Mouse (Mus musculus): ENCODE results near the gene Hoxd10. TPM values are rescaled to one million over a fixed set of nuclear protein-coding genes. Genes with fewer than 3 reads are reported as not detected.

Hoxd10 gene
- total and polyA plus RNA-seq, 3 experiments: not detected

DNA sequence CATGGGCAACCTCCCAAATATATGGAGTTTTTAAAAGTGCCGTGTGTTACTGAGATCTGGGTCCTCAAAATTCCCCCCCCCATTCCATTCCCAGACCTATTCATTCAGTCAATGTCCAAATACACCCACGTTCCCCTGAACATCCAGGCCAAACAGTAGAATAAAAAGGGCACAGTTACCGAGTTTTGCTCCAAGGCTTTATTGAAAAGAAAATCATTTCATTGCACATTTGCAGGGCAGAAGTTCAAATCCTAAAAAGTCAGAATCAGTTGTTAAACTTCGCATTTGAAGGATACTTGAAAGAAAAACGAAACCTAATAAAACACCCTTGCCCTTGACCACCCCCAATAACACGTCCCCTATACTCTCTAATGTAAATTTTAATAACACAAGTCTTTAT is 11.1 kb downstream of the Hoxd10 start:
- Histone ChIP-seq H3K27me3 (replicated peaks) (peaks cover 6% of the 10 kb centered on the region), H3K4me3 (replicated peaks in 1 of 3; ENCODE audit: low read depth in 2 of 3, low read length in 2 of 3, poor library complexity in 1 of 3) (no peak overlapping the region)
- TF ChIP-seq MAFK (IDR thresholded peaks at IDR 0.05; ENCODE audit: insufficient replicate concordance, low read length): no peak
- no peak for TF ChIP-seq UBTF (IDR thresholded peaks at IDR 0.05; ENCODE audit: low read depth, low read length)
- TF ChIP-seq ZKSCAN1 (IDR thresholded peaks at IDR 0.05; ENCODE audit: borderline replicate concordance, low read depth, low read length): no peak
- no peak for TF ChIP-seq SIN3A (IDR thresholded peaks at IDR 0.05; ENCODE audit: low read length)
- no peak for TF ChIP-seq CTCF (conservative IDR thresholded peaks at IDR 0.05 in 1 of 2, IDR thresholded peaks at IDR 0.05 in 1 of 2; ENCODE audit: low read depth in 2 of 2, low read length in 2 of 2)
- TF ChIP-seq ZNF384 (IDR thresholded peaks at IDR 0.05; ENCODE audit: low read depth, low read length): no peak
- TF ChIP-seq ZMIZ1 (IDR thresholded peaks at IDR 0.05; ENCODE audit: low read depth, low read length): no peak
- no peak for TF ChIP-seq JUND (conservative IDR thresholded peaks at IDR 0.05; ENCODE audit: low read depth, low read length)
- TF ChIP-seq BHLHE40 (IDR thresholded peaks at IDR 0.05; ENCODE audit: low read depth, low read length): no peak
- no peak for TF ChIP-seq E2F4 (IDR thresholded peaks at IDR 0.05; ENCODE audit: insufficient replicate concordance, low read depth, low read length)
- no peak for TF ChIP-seq TBP (conservative IDR thresholded peaks at IDR 0.05; ENCODE audit: low read depth, low read length)

GRCm38 (mm10) chr2:74703317-74703716 is 11.6 kb downstream of the Hoxd10 start:
- dilution Hi-C loops (cut with MboI; ENCODE audit: extremely low pct_ligation_motif_present, extremely low pct_unique_long_range_greater_than_20kb, low sequenced_read_pairs): no loop called here
- no peaks in the 10 kb centered on the region for H3K36me3 ChIP-seq (replicated peaks in 1 of 2; ENCODE audit: control insufficient read depth in 1 of 2, insufficient read depth in 1 of 2, low read length in 1 of 2)
- H3K79me2 ChIP-seq (replicated peaks; ENCODE audit: control insufficient read depth, extremely low read depth, insufficient read depth, poor library complexity, severe bottlenecking): no peaks in the 10 kb centered on the region
- peaks cover 6% of the 10 kb centered on the region for H3K27me3 ChIP-seq (replicated peaks)
- DNase-seq (ENCODE audit: extremely low read depth): no peak
- no peak overlapping the region for H3K4me3 ChIP-seq (replicated peaks in 1 of 3; ENCODE audit: low read depth in 2 of 3, low read length in 2 of 3, poor library complexity in 1 of 3)
- TF ChIP-seq GABPA (IDR thresholded peaks at IDR 0.05; ENCODE audit: insufficient replicate concordance, low read depth, low read length): no peak
- TF ChIP-seq BHLHE40 (IDR thresholded peaks at IDR 0.05; ENCODE audit: low read depth, low read length): no peak
- no peaks in the 10 kb centered on the region for H3K4me1 ChIP-seq (ENCODE audit: control insufficient read depth in 1 of 2, insufficient read depth in 2 of 2)
- in situ Hi-C loops (cut with MboI; ENCODE audit: low pct_ligation_motif_present, low pct_unique_long_range_greater_than_20kb, low sequenced_read_pairs): loop anchor here (25.0 kb wide), 1 partner anchor 884 kb away; no protein-coding TSS in a partner anchor
- H3K27ac ChIP-seq (ENCODE audit: insufficient read depth, low read depth): no peak overlapping the region
- H3K9me3 ChIP-seq (replicated peaks; ENCODE audit: low read length): peaks cover 5% of the 10 kb centered on the region
- no peak overlapping the region for H3K9ac ChIP-seq (ENCODE audit: insufficient read depth, low read depth)
- H3K4me2 ChIP-seq (ENCODE audit: insufficient read depth, low read depth, poor library complexity, severe bottlenecking): no peak overlapping the region

More for the DNA sequence above, 11.1 kb downstream of the Hoxd10 start:
- Histone ChIP-seq H3K36me3 (replicated peaks in 1 of 2; ENCODE audit: control insufficient read depth in 1 of 2, insufficient read depth in 1 of 2, low read length in 1 of 2) (no peaks in the 10 kb centered on the region), H3K4me1 (ENCODE audit: control insufficient read depth in 1 of 2, insufficient read depth in 2 of 2) (no peaks in the 10 kb centered on the region), H3K79me2 (replicated peaks; ENCODE audit: control insufficient read depth, extremely low read depth, insufficient read depth, poor library complexity, severe bottlenecking) (no peaks in the 10 kb centered on the region), H3K27ac (ENCODE audit: insufficient read depth, low read depth) (no peak overlapping the region), H3K9me3 (replicated peaks; ENCODE audit: low read length) (peaks cover 10% of the 10 kb centered on the region), H3K9ac (ENCODE audit: insufficient read depth, low read depth) (no peak overlapping the region), H3K4me2 (ENCODE audit: insufficient read depth, low read depth, poor library complexity, severe bottlenecking) (no peak overlapping the region)
- DNase-seq (ENCODE audit: extremely low read depth): no peak
- in situ Hi-C loops (cut with MboI; ENCODE audit: low pct_ligation_motif_present, low pct_unique_long_range_greater_than_20kb, low sequenced_read_pairs): loop anchor here (25.0 kb wide), 1 partner anchor 884 kb away; no protein-coding TSS in a partner anchor
- dilution Hi-C loops (cut with MboI; ENCODE audit: extremely low pct_ligation_motif_present, extremely low pct_unique_long_range_greater_than_20kb, low sequenced_read_pairs): no loop called here

GRCm38 (mm10) chr2:74703720-74704392 is 12.1 kb downstream of the Hoxd10 start:
- in situ Hi-C loops (cut with MboI; ENCODE audit: low pct_ligation_motif_present, low pct_unique_long_range_greater_than_20kb, low sequenced_read_pairs): loop anchor here (25.0 kb wide), 1 partner anchor 883 kb away; no protein-coding TSS in a partner anchor
- DNase-seq (ENCODE audit: extremely low read depth): no peak
- no peaks in the 10 kb centered on the region for H3K36me3 ChIP-seq (replicated peaks in 1 of 2; ENCODE audit: control insufficient read depth in 1 of 2, insufficient read depth in 1 of 2, low read length in 1 of 2)
- H3K9ac ChIP-seq (ENCODE audit: insufficient read depth, low read depth): no peak overlapping the region
- H3K27me3 ChIP-seq (replicated peaks): peaks cover 6% of the 10 kb centered on the region
- no peak overlapping the region for H3K27ac ChIP-seq (ENCODE audit: insufficient read depth, low read depth)
- no peak overlapping the region for H3K4me3 ChIP-seq (replicated peaks in 1 of 3; ENCODE audit: low read depth in 2 of 3, low read length in 2 of 3, poor library complexity in 1 of 3)
- H3K4me2 ChIP-seq (ENCODE audit: insufficient read depth, low read depth, poor library complexity, severe bottlenecking): no peak overlapping the region
- TF ChIP-seq ETS1 (conservative IDR thresholded peaks at IDR 0.05; ENCODE audit: low read depth, low read length) (no peak), ZKSCAN1 (IDR thresholded peaks at IDR 0.05; ENCODE audit: borderline replicate concordance, low read depth, low read length) (no peak), MAZ (IDR thresholded peaks at IDR 0.05; ENCODE audit: low read depth, low read length) (no peak), CHD2 (IDR thresholded peaks at IDR 0.05; ENCODE audit: low read length) (no peak), TBP (conservative IDR thresholded peaks at IDR 0.05; ENCODE audit: low read depth, low read length) (no peak), EP300 (IDR thresholded peaks at IDR 0.05; ENCODE audit: low read length) (no peak), GABPA (IDR thresholded peaks at IDR 0.05; ENCODE audit: insufficient replicate concordance, low read depth, low read length) (no peak), CTCF (conservative IDR thresholded peaks at IDR 0.05 in 1 of 2, IDR thresholded peaks at IDR 0.05 in 1 of 2; ENCODE audit: low read depth in 2 of 2, low read length in 2 of 2) (no peak), SIN3A (IDR thresholded peaks at IDR 0.05; ENCODE audit: low read length) (no peak), IRF4 (IDR thresholded peaks at IDR 0.05; ENCODE audit: low read depth, low read length) (no peak), MEF2A (IDR thresholded peaks at IDR 0.05; ENCODE audit: borderline replicate concordance, low read depth, low read length) (no peak), PAX5 (IDR thresholded peaks at IDR 0.05; ENCODE audit: low read length) (no peak)
- no peaks in the 10 kb centered on the region for H3K79me2 ChIP-seq (replicated peaks; ENCODE audit: control insufficient read depth, extremely low read depth, insufficient read depth, poor library complexity, severe bottlenecking)
- H3K4me1 ChIP-seq (ENCODE audit: control insufficient read depth in 1 of 2, insufficient read depth in 2 of 2): no peaks in the 10 kb centered on the region
- H3K9me3 ChIP-seq (replicated peaks; ENCODE audit: low read length): no peaks in the 10 kb centered on the region
- dilution Hi-C loops (cut with MboI; ENCODE audit: extremely low pct_ligation_motif_present, extremely low pct_unique_long_range_greater_than_20kb, low sequenced_read_pairs): no loop called here
